Mouse (Mus musculus) cerebellum, adult 9-11 months (tissue): ENCODE data around the gene Cdh13.

Experiments used
- DNase-seq: peaks from one replicate; pipeline ENCODE4 v3.0.0; 2022

Gene Cdh13

DNA sequence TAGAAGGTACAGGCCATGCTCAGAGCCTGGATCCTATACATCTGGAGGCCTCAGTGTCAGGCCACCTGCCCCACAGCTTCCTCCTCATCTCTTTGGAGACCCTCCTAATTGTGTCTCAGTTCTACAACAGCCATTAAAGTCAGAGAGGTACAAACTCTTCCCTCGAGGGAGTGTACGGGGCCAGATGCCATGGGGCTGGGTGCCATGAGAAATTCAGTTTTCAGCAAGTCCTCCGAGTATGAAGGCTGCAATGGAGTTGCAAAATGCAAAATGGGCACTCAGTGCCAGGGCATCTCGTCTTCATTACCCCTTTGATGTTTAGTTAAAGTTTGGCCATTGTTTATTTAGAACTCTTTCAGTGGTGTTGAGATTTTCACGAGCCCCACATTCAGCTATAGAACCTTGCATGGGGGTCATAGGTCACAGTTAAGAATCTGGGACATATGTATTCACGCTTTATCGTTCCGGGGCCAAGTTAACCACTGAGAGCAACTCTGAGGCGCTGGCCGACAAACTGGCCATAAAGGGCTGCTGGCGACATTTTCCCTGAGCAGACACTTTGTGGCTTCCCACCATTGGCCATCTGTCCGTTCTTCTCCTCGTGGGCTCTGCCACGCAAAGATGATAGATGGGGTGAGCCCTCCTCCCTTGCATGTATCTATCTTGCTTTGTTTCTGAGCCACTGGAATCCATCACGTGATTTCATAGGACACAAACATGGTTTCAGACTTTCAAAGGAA, 681.7 kb downstream of the Cdh13 start:
- DNase-seq, result peak; percentile 16

DNA sequence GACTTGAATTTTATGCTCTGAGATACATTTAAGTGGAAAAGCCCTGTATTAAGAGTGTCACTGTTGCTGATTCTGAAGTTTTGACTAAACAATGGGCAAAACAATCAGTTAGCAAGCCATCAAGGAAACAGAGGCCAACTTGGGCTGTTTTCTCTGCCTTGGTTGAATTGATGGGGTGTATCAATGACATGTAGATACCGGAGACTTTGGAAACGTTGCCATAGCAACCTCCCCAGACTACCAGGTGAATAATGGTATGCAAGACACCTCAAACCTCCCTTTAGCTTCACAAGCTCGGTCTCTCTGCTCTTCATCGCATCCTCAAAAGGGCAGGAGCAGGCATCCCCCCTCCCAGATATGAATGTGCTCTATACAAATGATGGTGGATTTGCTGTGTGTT, 685.4 kb downstream of the Cdh13 start:
- no peak for DNase-seq

DNA sequence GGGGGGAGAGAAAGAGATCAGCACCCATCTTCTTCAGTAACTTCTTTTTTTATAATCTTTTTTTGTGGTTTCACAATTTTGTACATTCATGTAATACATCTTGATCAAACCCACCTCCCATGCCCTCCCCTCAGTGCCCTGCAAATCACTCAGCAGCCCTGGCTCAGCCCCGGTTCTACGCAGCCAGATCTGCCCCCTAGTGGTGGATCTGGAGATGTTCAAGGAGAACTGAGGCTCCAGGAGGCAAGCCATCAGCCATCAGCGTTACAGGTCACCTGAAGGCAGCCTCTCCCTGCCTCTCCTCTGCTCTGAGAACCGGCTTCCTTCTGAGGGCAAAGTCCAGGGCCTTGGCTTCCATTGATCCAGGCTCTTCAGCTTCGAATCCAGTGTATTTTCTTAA, 696.3 kb downstream of the Cdh13 start:
- DNase-seq, result peak; percentile 32

DNA sequence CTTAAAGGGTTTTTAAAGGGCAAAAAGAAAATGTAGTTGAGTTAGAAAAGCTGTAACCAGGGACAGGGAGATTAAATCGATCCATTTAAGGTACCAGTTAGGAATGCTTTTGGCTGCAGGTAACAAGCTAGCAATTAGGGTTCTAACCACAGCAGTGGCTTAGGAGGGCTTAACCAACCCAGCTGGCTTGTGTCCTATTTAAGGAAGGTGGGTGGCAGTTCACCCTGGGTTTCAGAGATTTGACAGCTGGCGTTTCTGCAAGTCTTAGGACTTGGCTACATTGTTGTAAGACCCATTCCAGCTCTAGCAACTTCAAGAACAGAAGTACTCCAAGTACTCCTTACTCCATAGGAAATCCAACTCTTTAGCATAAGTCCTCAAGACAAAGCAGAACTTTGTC, 700.2 kb downstream of the Cdh13 start:
- DNase-seq, result no peak

DNA sequence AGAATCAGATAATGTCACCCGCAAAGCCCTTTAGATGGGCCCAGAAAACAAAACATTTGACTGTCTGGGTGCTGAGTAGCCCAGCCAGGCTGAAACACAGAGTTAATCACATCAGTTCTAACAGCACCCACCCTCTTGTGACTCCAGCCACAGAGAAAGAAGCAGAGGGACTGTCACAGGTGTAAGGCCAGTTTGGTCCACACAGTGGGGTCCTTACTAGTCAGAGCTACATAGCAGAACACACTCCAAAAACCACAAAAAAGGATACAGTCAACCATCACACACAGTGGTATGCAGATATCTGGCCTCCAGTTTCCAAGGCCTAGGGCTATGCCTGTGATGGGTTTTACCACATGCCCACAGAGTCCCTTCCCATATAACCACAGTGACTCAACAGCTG, 703.3 kb downstream of the Cdh13 start:
- DNase-seq, result no peak

DNA sequence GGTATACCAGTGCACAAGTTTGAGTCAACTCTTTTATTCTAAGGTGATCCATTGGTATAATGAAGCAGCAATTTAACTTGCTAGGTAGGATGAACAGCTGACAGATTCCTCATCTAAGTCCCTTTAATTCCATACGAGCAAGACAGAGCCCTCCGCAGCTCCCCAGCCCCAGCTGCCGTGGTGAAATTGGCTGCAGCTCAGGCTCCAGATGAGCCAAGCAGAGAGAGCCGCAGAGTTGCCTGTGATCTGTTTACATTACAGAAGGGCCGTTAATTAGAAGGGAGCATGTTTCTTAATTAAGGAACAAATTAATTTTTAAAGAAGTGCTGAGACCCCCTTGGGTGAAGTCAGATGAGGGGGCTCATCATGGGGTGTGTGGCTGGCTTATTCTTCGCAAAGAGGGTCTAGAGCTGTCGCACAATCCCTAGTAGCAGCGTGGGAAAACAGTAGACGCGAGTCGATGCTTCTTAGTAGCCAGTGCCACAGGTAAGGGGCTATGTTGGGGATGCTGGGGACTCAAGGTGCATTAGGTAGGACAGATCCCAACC, 712.2 kb downstream of the Cdh13 start:
- DNase-seq, result no peak

DNA sequence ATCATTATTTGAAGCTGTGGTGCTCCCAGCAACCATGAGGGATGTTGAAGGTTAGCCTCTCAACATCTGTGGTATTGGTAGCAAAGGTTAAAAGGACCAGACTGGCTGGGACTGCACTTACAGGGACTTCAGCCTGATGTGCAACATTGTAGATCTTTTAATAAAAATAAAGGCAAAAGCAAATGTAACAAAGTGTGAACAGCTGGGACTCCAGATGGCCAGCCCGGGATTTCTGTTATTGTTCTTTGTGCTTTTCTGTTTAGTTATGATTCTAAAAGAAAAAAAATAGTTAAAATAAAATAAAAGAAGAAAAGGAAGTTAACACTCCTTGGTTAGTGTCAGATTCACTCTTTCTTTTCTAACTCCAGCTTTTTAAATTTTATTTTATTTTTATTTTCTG, 717.1 kb downstream of the Cdh13 start:
- DNase-seq, result no peak

DNA sequence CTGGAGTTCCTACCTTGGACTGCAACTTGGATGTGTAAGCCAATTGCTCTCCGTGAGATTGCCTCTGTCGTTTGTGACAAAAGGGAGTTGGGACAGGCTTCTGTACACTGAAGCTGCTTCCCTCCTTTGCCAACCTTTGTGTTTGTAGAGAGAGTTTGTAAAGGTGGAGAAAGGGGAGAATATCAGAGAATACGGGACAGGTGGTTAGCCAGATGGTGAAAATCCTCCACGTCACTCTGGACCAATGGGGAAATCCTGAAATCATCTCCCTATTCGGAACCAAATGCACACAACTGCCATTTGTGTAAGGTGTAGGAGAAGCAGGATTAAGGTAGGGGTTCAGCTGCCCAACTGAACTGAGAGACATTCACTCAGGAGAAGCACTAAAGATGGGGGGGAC, 721.3 kb downstream of the Cdh13 start:
- DNase-seq, result peak; percentile 20

DNA sequence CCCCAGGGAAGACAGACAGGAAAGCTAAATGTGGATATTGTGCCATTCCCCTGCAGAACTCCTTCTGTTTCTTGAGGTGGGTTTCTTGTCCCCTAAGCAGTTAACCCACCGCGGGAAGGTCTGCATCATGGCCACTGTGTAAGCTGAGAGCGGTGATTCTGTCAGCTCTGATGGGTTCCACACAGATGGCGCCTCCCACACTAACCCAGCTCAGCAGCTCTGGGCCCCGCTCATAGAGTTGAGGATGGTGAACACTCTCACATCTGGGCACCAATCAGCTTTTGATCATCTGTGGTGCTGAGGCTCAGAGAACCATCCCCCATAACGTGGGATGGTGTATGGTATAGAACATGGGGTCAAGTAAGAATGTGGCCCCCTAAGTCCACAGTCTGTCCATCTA, 735.1 kb downstream of the Cdh13 start:
- DNase-seq, result no peak

DNA sequence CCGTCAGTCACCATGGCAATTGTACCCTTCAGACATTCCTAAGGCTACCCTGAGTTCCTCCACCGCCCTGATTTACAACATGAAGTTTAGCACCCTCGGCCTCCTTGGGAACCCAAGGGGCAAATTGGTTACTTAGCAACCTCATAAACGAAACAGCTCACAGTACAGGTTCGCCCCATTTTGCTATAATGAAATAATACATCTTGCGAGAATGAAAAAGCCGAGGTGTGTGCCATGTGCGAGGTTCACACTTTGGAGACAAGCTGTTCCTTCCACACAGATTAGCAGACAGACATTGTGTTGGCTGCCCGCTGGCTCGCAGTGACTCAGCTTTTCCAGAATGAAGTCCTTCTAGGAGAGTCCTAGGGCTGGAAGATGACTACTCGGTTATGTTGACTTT, 737.2 kb downstream of the Cdh13 start:
- peak; percentile 20 for DNase-seq

DNA sequence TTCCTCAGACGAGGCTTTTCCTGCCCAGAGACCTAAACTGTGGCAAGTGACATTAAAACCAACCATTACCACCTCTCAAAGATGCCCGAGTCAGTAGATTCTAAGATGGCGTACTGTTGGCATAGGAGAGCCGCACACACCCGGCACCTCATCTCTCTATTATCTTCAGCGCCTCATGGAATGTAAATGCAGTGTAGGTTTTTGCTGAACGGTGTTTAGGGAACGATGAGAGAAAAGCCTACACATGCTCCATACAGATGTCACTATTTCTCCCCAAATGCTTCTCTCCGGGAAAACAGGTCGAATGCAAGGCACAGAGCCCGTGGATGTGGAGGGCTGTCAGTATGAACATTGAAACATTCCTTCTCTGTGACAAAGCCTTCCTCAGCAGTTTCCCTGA, 737.9 kb downstream of the Cdh13 start:
- DNase-seq, result no peak

DNA sequence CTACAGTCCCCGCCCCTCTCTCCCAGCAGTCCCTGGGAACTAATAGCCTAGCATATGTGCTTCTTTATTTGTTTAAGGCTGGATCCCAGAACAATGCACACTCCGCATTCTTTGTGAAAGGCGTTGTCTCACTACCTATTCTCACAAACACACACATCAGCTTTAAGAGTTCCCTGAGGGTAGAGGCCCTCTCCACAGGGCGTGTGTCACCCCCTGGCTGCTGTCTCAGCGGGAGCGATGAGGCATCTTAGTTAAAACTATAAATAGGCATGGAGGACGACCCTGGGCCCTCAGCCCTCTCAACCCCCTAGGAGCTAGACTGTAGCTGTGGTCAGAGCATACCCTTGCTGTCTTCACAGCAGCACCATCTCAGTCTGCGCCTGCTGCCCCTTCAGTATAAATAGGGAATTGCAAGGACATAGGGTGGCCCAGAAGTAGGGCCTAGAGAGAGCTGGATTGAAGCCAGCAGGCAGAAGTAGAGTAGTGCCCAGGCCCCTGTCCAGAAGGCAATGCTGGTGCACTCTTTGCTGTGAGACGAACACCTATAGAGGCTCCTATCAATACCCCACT, 738.9 kb downstream of the Cdh13 start:
- no peak for DNase-seq

DNA sequence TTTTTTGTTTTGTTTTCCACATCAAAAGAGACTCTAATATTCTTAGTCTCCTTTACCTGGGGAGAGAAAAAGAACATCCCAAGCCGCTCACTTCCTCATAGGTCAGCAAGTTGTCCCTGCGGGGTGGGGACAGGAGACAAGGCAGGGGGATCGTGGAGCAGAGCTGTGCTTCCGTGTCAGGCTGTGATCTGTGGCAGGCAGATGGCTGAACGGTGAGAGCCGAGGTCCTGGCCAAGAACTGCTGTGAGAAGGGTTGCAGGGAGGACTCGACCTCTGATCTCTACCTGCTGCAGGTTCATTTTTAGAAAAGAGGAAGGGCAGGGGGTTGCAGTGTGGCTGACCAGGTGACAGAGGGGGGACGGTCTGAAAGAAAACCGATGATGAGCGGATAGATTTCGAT, 749.9 kb downstream of the Cdh13 start:
- DNase-seq, result peak; percentile 90

DNA sequence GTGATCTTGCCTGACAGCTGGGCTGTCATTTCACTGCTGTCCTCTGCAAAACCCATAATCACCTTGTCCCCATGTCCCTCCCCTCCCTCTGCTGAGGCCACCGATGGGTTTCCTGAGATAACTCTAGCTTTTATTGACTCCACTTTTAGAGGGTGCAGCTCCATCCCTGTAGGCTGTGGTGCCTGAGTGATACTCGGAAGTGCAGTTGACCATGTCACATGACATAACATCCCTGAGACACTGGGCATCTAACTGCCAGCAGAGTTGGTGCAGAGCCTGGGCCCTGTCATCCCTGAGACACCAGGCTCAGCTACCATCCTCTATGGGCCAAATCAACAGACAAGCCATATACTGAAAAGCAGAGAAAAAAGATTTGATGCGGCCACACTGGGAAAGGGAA, 750.5 kb downstream of the Cdh13 start:
- no peak for DNase-seq

DNA sequence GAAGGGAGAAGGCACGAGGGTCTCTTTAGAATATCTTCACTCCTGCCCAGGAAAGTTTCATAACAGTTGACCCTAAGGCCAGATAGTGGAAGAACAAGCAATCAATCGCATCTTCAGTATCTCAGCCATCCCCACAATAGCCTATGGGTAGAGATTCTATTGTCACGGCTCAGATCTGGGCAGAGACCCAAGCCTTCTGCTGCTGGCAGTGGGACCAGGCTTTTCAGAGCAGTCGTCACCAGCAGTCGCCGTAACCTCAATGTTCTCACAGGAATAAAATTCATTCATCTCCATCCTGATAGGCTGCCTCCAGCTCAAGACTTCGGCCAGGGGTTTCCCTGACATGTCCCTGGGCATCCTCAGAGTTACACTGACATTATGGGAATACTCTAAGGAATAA, 751.6 kb downstream of the Cdh13 start:
- peak; percentile 91 for DNase-seq

DNA sequence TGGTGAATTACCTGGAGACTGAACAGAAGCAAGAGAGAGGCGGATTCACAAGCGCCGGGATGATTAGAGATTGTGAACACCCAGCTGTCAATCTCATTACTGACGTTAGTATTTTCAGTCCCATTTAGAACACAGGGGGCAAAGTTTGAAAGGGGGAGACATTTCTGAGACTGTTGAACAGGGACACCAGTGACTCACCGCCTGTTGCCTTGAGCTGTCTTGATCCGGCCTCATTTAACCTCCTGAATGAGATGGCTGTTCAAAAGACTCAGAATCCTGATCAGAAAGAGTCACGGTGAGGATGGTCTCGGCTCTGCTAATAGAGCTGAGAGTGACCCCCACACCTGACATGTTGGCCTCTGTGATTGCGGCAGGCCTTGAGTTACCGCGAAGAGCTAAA, 754.0 kb downstream of the Cdh13 start:
- no peak for DNase-seq

DNA sequence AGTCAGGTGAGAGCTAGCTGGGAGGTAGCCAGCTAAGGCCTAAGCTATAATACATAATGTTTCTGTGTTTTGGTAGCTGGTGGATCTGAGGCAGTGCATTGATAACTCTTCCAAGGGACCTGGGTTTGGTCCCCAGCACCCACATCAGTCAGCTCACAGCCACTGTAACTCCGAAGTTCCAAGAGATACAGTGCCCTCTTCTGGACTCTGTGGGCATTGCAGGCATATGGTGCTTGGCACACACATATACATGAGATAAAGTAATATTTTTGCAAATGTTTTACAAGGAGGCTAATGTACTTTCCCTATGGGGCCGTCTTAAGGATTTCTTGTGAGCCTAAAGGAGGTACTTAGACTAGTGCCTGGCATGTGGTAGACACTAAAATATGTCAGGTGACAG, 755.8 kb downstream of the Cdh13 start:
- no peak for DNase-seq

DNA sequence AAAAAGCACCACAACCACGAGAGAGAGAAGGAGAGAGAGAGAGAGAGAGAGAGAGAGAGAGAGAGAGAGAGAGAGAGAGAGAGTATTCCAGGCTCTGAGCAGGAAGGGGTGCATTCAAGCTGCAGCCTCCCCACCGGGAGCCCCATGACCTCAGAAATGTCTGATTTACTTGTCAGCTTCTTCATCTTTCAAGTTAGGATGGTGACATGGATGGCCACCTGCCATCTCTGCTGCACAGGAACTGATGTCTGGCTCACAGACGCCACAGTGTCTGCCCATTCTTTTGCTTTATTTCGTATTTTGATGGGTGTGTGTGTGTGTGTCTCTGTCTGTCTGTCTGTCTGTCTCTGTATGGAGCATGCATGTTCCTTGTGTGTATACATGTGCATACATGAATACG, 774.3 kb downstream of the Cdh13 start:
- no peak for DNase-seq

DNA sequence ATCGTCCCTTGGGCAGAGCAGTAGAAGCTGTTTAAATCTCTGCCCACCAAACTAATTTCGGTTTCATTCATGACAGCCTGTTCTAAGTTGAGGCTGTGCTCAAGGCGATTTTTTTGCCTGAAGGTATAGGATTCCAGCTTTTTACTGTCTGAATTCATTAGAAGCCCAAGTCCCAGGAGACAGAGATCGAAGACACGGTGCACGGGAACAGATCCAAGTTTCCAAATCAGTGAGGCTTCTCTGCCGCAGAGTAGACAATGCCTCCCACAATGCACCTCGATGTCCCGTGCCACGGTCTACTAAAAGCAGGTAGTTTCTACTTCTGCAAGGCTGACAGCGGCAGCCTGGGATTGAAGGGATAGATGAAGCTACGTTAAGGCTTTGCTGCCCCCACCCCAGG, 778.1 kb downstream of the Cdh13 start:
- no peak for DNase-seq

DNA sequence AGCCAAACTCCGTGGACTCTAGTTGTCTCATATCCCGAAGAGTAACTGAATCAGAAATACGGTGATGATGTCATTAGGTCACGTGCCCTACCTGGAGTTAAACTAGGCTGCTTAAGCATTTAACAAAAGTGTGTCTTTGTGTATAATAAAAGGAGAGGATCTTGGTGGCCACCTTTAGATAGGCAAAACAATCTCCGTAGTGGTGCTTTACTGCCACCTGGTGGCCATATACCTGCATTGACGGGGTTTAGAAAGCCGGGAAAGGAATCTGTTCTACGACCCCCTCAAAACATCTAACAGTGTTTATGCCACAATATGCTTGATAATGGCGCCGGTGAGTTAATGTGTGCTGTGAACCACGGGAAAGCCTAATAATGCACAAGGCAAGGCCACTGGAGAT, 781.0 kb downstream of the Cdh13 start:
- DNase-seq, result peak; percentile 47

DNA sequence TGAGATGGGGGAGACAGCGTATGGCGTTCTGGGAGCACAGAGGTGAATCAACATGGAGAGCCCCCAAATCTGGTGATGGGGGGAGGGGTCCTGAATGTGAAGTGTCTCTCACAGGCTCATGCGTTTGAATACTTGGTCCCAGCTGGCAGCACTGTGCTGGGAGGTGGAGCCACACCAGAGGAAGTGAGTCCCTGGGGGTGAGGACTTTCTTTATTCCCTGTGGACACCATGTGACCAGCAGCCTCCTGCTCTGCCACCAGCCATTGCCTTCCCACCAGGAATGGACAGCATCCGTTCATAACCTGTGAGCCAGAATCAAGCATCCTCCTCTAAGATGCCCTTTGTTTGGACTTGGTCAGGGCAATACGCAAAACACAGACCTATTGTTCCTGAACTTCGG, 788.8 kb downstream of the Cdh13 start:
- DNase-seq, result no peak

DNA sequence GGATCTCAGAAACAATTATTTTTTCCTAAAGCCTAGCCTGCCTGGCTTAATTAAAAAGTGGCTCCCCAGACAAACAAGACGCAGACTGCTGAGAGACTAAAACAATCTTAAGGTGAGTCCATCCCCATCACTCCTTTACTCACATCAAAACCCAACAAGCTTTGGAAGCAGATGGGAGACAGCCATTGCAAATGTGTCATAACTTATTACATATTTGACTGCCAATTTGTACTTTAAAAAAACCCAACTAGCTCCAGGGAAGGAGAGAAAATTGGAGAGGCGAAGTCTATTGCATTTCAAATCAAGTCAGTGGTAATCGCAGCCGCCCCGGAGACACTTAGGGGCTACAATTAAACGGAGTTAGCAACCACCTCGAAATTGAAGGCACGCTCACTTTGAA, 801.5 kb downstream of the Cdh13 start:
- no peak for DNase-seq

DNA sequence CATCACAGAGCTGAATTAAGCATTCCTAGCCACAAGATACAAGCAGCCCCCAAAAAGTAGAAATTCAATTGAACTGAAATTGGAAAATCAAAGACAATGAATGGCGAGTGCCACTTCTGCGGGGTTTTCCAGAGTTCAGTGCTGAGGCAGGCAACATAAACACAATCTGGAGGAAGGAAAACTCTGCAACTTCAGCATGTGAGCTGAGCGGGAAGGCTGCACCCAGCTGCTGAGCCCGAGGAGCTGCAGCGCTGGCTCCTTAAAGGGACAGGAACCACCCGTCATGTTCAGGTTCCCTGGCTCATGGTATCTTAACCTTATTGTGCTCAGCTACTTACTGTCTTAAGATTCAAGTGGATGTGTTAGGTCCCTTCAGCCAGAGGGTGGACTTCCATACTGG, 814.7 kb downstream of the Cdh13 start:
- no peak for DNase-seq

DNA sequence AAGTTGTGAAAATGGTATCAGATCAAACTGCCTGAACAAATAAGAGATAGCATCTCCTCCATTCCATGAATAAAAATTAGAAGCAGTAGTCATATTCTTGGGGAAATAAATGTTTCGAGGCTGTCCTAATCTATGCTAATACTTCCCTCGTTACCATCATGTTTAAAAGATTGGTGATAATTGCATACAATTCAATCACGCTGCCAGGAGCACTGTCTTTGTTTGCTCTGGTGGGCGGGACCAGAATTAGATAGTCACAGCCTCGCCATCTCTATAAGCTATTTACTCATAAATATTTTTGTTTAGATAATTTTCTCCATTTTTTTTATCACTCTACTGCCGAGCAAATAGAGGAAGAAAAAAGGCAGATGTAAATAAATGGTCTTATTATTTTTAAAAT, 819.3 kb downstream of the Cdh13 start:
- no peak for DNase-seq

DNA sequence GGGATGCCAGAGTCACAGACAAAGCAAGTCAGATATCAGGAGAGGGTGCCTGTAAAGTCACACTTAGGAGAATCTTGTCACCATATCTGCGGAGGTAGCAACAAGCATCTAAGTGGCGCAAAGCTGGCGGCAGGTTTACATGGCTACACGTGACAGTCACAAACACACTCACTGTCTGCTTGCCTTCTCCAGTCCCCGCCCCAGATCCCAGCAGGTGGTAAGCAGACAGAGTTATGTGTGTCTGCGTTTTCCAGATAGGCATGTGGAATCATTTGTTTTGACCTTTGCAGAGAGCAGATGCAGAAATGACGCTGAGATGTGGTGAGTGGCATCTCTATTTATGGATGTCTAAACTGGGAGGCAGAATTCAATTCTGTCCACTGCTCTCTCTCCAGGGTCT, 826.1 kb downstream of the Cdh13 start:
- DNase-seq, result no peak
